Mouse (Mus musculus) cerebellum, postnatal 36 days (tissue): ENCODE results near the gene Gapdhs.
"Not testable (repeated sequence)": the region's sequence is repeated elsewhere in the genome, so short reads cannot be mapped to it uniquely, and the experiment has no call there.

ENCODE experiments used
- DNase-seq, 2 experiments: peaks; one replicate each; pipeline ENCODE4 v3.0.0; 2021 to 2022; ENCODE audit warnings: mixed read lengths in 2 of 2

Gene Gapdhs

DNA sequence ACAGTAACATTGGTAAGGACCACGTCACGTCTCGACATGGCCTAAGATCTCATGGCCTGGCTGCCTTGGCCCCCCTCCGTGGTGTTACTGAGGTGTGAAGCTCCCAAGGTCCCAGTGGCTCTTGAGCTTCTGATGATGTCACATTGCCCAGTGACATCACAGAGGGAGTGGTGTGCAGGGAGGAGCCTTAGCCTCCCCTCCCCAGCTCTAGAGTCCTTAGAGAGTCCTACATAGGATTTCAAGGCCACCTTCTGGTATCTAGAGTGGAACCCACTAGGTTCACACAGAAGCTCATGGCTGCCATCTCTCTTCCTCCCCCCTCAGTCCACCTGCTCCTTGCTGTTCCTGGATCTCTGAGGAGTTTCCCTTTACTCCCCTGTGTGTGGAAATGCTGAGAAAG lies at the start of gene Gapdhs:
TSS of gene Gapdhs (minus strand) at position 65 of the 400 bp plus-strand sequence.
- not testable (repeated sequence) for DNase-seq

DNA sequence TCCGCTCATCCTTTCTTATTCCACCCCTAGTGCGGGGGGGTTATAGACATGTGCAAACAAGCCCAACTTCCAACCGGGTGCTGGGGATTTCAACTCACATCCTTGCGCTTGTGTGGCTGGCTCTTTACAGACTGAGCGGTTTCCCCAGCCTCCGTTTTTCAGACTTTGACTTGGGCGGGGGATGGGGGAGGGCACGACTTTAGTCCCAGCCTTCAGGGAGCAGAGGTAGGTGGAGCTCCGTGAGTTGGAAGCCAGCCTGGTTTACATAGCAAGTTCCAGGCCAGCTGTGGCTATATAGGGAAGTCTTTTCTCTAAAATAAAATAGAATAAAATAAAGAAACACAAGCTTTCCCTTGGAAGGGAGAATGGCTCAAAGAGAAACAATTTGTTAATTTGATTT lies 48.4 kb upstream of the Gapdhs start:
- no peak for DNase-seq

DNA sequence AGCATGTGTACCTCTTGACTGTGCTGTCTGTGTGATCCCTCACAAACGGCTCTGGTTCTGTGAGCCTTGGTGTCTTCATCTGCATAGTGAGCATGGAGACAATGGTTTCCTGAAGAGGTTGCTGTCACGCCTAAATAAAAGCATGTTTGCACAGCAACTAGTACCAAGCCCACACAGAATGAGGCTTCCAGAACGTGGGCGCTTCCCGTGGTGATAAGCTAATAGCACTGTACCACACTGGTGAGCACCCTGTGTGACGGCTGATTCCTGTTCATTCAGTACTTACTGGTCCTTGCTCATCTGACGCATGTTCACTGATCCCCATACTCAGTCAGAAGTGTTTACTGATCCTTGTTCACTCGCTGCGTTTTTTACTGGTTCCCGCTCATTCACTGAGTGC lies 46.7 kb upstream of the Gapdhs start:
- DNase-seq, result no peak

DNA sequence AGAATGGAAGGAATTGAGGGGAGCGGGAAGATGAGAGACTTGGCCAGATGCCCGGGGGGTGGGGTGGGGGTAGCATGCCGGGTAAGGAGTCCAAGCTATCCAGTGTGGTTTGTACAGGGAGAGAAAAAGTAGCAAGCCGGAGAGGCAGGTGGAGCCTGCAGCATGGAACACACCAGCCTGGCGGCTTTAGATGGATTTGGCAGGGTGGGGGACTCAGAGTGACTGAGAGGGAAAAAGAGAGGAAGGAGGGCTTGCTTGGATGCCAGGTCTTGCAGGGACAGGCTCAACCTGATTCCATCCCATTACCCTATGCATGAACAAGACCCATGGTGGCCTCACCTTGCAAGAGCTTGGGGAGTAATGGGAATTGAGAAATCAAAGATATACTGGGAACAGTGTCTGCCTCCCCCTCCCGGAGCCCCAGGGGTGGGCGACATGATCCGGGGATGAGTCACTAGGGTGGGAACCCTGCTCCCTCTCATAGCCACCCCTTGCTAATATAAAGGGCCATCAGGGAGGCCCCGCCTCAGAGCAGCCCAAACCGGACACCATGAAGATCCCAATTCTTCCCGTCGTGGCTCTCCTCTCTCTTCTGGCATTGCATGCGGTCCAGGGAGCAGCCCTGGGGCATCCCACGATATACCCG lies 44.0 kb upstream of the Gapdhs start, which contains the start of gene Krtdap:
TSS of gene Krtdap (plus strand) at position 520 of the 646 bp plus-strand sequence.
- DNase-seq, result no peak

DNA sequence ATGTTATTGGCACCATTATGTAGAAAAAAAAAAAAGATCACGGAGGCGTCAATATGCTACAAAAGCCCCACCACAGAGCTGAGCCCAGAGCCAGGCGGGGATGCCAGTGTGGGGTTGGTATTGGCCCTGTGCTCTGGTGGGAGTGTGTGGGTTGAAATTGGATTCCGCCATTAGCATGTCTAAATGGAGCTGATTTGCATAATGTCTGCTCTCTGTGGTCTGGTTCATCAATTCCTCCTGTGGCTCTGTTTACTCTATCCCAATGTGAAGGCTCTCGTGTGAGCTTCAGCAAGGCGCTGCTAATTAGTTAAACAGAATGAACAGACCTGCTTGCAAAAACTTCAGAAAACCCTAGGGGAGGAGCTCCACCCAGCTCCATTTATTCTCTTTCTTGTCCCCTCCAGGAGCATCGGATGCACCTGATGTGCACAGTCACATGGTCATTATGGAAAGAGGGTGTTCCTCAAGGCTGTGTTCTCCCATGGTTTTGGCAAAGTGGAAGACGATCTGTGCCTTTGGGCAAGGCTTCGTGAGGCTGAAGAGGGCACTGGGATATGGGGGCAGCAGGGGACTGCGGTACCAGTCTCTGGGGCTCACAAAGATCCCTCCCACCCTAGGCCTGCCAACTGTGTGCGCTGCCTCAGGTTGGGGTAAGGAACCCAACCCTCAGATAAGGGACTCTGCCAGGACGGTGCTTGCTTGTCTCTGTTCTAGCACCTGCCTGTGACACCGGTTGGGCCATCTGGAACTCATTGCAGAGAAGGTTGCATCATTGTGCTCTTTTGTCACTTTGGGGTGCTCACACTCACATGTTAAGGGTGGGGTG lies 42.5 kb upstream of the Gapdhs start:
- no peak for DNase-seq

DNA sequence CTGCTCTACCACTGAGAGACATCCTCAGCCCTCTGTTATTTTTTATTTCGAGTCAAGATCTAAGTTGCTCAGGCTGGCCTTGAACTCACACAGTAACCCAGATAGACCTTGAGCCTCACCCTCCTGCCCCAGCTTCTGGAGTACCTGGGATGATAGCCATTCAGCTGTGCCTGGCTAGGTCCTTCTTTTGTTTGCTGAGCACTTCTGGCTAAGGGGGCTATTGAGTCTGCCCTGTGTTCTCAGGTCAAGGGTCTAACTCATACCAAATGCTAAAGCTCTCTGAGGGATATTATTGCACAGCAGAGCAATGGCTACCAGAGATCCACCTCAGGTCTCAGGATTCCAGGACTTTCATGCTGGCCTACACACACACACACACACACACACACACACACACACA lies 41.7 kb upstream of the Gapdhs start:
- DNase-seq, result no peak

DNA sequence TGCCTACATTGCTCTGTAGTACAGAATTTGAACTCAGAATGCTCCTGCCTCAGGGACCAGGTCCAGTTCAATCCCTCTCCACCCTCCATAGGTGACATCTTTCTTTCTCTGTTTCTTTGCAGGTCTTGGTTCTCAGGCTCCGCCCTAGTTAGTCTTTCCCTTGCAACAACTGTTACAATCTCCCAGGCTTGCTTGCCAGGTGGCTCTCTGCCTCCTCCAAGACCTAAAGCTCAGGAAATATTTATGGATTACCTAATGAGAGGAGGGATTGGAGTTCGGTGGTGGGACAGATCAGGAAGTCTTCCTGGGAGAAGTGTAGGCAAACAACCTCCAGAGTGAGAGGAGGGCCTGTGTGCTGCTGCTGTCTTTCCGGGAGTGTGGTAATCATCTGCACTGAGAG lies 39.2 kb upstream of the Gapdhs start:
- DNase-seq, result no peak

DNA sequence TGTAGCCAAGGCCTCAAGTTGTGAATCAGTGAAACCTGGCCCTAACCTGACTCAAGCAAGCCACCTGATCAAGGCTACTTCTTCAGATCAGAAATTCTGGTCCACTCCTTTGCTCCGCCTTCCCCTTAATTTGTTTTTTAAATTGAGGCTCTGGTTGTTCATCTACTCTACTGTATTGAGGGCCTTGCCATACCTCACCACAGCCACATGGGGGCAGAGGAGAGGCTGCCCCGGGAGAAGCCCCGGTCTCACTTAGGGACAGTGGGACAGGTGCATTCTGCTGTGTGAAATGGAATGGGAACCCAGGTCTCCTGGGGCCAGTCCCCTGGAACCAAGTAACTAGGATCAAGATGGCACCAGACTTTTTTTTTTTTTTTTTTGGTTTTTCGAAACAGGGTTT lies 38.3 kb upstream of the Gapdhs start:
- DNase-seq, result no peak

DNA sequence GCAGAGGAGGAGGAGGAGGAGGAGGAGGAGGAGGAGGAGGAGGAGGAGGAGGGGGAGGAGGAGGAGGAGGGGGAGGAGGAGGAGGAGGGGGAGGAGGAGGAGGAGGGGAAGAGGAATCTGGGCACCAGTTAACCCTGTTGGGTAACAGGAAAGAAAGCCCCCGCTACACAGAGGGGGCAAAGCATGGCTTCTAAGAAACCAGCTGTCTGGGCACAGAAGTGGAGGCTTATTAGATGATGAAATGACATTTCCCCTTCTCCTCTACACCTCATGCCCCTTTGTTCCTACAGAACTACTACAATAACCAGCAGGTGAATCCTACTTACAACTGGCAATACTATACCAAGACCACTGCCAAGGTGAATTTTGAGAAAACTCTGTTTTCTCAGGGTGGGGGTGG lies 34.4 kb upstream of the Gapdhs start:
- DNase-seq, result no peak

DNA sequence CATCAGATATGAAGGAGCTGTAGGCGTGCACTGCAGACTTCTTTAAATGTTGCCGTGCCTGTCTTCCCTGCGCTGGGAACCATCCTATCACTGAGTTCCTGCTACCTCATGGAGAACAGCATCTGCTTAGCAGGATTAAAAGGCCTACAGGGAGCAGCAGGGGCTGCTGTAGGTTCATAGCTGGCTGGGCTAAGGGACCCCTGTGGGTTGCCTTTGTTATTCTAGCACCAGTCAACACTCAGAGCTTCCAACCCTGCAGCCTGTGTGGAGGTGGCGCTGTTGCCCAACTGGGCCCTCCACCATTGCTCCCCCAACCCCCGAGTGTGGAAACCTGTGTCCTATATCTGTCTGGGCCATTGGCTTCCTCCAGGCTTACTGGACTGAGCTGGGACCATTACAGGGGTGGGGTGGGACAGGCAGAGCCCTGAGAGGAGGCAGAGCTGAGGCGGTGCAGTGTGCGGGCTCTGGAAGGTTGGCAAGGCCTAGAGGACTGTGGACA lies 33.6 kb upstream of the Gapdhs start:
- DNase-seq, result no peak

DNA sequence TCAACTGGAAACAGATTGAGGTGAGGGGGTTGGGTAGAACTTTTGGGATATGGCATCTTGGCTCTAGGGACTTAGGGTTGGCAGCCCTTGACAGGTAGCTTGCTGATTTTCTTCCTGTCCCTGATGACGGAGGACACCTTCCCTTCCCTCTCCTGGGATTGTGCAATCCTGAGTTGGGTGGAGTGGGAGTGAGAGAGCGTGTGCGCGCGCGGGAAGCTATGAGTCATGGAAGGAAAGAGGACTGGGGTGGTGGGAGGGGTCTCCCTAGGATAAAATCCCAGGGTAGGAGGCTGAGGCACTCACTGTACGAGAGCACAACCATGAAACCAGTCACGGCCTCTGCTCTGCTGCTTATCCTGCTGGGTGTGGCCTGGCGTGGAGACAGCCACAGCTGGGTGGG lies 32.6 kb upstream of the Gapdhs start:
- DNase-seq, result no peak

DNA sequence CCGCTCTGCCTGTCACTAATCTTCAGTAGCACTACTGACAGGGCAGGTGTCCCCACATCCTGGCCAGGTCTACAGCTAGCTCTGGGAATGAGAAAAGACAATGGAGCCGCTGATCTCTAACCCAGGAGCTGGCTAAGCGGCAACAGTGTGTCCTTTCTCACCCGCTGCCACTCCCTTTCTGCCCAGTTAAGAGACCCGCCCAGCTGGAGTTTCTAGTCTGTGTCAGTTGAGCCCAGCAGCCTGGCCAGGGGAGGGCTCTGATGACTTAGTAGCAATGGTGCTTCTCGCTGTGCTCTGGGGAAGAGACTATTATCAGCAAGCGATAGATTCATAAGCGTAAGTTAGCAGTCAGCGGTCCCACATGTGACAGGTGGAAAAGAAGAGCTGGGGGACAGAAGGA lies 25.8 kb upstream of the Gapdhs start:
- no peak for DNase-seq

DNA sequence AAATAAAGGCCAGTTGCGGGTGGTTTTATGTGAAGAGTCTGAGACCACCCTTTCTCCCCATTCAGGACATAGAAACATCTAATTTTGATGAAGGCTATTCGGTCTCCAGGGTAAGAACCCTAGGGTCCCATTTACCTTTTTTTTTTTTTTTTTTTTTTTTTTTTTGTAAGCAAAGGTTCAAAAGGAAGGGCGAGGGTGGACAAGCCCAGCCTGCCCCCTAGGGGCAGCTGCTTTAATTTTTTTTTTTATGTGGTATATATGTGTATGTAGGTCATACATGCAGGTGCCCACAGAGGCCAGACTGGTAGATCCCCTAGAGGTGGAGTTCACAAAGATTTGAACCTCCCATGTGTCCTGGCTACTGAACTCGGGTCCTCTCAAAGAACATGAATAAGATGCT lies 22.9 kb upstream of the Gapdhs start:
- no peak for DNase-seq

DNA sequence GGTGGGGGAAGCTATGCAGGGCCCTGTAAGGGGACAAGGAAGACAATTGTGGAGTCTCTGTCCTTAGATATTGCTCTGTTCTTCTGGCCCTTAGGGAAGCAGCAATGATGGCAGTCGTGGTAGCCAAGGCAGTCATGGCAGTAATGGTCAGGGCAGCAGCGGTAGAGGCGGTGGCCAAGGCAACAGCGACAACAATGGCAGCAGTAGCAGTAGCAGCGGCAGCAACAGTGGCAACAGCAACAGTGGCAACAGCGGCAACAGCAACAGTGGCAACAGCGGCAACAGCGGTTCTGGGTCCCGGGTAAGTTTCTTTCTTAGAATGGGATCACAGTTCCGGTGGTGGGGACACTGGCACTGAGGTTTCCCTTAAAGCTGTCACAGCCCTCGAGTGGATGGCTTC lies 21.7 kb upstream of the Gapdhs start:
- no peak for DNase-seq

DNA sequence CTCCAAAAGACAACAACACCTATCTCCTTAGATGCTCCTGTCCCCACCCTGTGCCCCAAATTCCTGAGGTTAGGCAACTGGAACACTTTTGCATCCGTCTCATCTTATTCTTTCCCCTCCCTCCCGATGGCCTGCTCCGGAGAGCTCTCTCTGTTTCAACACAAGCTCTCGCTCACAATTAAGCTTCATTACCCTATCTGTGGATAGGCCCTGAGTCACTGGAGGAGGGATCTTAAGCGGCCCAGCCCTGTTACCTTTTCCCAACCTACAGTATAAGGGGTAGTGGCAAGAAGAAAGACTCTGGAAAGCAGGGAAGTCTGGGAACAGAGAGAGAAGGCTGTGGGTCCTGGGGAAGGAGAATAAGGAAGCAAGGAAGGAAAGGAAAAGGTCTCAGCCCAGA lies 20.0 kb upstream of the Gapdhs start, which contains the start of gene Dmkn:
TSS of gene Dmkn (plus strand) at position 301 of the 400 bp plus-strand sequence.
- no peak for DNase-seq

DNA sequence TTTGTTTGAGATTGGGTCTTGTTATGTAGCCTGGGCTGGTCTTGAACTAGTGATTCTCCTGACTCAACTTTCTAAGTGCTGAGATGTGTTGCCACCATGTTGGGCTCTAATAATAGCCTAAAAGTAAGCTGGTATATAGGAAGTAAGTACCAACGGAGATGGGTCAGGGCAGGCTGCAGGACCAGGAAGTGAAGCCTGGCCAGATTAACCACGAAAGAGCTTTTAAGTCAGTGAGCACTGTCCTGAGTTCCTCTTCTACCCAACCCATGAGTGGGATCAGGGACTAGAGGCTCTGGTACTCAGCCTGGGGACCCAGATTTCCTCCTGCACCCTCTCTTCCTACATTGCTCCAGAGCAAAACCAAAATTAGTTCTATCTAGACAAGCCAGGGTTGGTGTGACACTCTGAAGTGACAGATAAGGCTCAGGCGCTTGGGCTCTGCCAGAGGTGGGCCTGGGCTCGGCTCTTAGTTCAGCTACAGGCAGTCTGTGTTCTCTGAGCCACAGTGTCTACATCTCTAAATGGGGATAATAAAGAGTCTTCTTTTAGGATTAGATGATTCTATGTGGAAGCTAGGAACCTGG lies 18.4 kb upstream of the Gapdhs start:
- no peak for DNase-seq

DNA sequence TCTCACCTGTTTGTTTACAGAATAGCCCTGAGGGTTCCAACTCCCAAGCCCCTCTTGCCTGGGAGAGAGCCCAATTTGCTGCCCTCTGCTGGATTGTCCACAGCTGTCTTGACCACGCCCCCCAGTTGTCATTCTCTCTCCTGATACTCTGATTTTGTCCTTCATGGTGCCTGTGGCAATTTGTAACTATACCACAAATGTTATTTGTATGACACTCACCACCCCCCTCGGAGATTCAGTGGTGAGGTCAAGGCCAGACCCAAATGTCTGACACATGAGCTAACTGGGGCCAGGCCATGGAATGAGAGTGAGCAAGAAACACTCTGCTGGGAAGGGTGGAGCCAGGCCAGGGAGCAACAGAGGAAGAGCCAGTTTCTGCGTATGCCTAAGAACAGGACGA lies 15.4 kb upstream of the Gapdhs start:
- DNase-seq, result no peak

DNA sequence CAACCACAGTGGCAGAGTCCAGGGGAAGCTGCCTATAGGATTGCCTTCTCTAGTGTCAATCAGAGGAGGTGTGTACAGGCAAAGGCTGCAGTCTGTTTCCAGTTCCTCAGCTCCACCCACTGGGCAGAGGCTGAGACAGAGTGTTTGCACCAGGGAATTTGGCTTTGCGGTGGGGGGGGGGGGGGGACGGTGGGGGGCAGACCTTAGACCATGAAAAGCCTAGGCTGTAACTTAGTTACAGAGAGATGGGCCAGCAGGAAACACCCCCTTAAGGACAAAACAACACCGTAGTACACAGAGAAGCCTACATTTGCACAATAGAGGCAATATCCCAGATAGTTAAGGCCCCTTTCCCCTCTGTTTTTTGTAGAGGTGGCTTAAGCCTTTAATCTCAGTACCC lies 13.5 kb upstream of the Gapdhs start:
- DNase-seq, result no peak

DNA sequence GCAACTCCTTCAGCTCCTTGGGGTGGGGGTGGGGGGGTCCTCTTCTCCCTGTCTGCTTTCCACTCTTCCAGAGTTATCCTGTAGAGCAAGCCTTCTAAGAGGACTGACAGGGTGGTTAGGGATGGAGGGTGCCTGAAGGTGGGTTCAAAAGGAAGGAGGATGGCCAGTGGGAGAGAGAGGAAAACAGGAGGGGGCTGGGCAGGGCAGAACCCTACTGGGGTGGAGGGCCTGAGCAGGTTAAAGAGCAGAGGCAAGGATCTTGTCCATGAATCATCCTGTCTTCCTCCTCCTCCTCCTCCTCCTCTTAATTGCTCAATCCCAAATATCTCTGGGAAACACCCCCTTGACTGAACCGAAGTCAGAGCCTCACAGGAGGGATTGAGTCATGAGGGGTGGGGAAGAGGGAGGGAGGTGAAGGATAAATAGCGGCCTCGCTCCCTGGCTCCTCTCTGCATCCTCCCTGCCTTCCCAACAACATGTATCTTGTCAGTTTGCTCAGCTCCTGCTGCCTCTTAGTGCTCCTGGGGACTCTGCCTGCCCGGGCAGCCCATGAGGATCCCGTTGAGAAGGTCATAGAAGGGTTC lies 7.7 kb upstream of the Gapdhs start, which contains the start of gene Sbsn:
TSS of gene Sbsn (plus strand) at position 386 of the 584 bp plus-strand sequence.
- DNase-seq, result no peak

DNA sequence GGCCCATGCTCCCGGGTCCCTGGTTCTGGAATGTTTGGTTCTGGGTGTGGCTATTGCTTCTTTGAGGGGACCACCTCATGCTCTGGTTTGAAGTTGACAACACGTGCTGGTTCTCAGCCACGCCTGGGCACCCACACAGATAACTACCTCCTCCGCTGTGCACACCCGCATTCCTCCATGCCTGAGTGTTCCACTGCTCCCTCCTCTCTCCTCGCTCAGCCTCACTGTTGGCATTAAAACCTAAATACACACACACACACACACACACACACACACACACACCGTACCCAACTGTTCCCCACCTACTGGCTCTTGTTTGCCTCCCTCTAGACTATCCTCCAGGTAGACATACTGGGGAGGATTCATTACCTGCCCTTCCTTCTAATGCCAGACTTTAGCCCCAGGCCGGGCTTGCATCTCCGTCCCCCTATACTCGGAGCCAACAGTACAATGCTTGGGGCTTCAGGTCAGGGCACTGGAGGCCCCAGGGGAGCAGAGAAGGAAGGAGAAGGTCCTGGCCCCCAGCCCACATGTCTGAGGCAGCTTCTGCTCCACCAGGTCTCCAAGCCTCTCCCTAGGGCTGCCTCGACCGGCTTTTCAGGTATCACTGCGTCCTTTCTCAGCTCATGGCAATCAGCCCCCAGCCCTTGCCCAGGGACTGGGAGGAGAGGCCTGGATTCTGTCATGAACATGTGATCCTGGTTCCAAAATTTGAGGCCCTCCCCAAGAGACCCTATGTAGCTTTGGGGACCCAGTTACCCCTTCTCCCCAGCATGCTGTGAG lies 6.5 kb upstream of the Gapdhs start:
- DNase-seq, result no peak

DNA sequence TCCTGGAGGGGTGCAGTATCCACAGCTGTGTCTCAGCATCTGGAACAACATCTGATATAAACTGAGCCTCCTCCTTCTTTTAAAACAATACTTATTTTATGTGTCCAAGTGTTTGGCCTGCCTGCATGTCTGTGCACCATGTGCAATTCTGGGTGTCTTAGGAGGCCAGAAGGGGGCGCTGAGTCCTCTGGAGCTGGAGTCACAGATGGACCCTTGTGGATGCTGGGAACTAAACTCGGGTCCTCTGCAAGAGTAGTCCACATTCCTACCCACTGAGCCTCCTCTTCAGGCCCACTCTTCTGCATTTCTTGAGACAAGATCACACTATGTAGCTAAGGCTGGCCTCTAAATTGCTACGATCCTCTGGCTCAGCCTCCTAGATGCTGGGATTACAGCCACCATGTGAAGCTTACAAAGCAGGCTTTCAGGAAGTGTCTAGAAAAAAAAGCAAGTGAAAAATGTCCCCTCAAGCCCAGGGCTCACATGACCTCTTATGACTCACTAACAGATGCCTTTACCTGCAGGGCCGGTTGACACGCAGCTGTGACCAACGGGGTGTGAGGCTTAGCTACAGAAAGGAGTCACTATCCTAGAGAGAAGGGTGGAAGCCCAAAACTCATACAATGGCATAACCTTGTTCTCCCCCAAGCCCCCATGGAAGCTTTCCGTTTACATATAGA lies 4.2 kb upstream of the Gapdhs start:
- no peak for DNase-seq
